Mouse (Mus musculus) testis, postnatal 10 days (tissue): Measurements from ENCODE around the gene Dhx57.
"Not testable (repeated sequence)": the region's sequence is repeated elsewhere in the genome, so short reads cannot be mapped to it uniquely, and the experiment has no call there.

ENCODE experiments used
- DNase-seq: peaks from one replicate; pipeline ENCODE4 v3.0.0; 2021; ENCODE audit warnings: low spot score

The Dhx57 gene

DNA sequence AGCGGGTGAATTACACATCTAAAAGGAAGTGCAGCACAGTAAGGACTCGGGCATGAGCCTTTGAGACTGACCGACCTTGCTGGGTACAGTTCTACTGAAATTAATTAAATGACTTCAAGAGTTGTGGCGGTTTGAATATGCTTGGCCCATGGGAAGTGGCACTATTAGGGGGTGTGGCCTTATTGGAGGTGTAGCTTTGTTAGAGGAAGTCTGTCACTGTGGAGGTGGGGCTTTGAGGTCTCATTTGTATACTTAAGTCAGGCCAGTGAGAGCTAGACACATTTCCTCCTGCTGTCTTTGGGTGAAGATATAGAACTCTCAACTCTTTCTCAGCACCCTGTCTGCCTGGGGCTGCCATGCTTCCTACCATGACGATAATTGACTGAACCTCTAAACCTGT lies 35.9 kb downstream of the Dhx57 start:
- no peak for DNase-seq

DNA sequence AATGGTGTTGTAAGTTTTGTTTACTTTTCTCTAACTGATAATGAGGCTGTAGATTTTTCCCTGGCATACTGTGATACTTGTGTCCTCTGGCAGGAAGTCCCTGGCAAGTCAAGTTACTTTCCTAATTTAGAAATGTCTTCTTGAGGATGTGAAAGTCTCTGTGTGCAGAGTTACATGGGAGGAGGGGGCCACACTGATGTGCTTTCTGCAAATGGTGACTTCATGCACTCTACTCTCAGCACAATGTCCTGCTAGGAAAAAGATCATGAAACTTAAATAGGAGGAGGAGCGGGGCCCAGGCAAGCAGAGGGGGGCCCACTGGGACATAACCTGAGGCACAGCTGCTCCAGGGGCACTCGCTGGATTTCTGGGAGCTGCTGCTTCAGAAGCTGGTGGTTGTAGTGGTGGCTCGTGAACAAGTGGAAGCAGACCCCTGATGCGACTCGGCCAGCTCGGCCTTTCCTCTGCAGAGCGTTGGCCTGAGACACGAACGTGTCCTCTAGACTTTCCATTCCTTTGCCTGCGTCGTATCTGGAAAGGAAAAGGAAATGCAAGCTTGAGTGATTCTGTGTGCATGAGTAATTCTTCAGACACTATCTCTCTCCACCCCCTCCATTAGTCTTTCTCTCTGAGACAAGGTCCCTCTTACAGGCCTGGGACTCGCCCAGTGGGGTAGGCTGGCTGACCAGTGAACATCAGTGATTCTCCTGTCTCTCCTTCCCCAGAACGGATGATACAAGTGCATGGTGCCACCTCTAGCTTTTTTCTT lies 37.3 kb downstream of the Dhx57 start:
- no peak for DNase-seq

DNA sequence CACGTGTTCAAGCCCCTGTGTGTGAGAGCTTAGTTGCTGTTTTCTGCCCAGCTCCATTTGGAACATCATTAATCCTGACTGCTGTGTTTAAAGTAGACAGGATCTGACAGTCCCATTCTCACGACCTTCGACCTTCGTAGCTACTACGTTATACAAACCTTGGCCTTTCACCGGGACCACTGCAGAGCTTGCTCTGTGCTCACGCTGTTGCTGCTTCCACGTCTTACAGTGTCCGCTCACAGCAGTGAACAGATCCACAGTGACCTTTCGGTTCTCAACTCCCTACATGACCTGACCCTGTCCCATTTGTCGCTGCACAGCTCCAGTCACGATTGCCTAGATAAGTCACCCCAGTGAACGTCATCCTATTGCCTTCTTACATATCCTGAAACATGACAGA lies 47.2 kb downstream of the Dhx57 start:
- DNase-seq, result no peak

DNA sequence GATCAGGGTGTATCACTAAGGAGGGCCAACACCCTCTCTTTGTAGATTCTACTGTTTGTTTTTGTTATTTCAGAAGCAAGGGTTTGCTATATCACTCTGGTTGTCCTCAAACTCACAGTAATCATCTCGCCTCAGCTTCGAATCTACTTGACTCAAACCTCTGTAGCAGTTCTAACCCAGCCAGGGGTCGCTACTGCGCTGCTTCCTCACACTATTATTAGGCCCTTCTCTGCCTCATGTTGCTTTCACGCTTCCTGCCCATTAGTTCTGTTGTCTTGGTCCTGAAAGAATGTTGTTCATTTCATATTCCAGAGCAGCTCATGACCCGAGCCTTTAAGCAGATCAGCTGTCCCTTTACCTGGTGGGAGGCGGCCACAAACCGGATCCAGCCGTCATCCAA lies 48.7 kb downstream of the Dhx57 start:
- DNase-seq, result no peak

DNA sequence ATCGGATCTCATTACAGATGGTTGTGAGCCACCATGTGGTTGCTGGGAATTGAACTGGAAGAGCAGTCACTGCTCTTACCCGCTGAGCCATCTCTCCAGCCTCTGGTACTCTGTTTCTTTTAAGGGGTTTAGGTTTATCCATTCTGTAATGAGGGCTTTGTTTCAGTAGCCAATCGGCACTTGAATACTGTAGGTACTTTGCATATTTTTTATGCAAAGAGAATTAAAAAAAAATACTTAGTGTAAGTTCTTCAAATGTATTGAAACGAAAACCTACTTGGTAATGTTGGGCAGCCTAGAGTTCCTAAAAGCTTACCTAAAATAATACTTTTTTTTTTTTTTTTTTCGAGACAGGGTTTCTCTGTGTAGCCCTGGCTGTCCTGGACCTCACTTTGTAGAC lies 52.8 kb downstream of the Dhx57 start:
- DNase-seq, result no peak

DNA sequence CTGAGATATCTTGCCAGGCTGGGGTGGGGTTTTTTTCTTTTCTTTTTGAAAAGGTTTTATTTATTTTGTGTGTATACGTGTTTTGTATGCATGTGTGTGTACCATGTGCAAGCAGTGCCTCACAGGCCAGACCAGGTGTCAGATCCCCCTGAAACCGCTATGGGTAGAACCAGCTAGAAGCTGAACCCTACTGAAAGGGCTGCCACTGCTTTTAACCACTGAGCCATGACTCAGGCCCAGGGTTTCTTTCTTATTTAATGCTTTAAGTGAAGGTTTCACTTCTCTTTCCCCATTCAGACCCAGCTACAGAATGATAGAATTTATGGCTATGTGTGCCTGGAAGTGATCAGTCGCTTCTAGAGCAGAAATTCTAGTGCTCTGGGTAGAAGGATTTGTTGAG lies 53.5 kb downstream of the Dhx57 start:
- no peak for DNase-seq

DNA sequence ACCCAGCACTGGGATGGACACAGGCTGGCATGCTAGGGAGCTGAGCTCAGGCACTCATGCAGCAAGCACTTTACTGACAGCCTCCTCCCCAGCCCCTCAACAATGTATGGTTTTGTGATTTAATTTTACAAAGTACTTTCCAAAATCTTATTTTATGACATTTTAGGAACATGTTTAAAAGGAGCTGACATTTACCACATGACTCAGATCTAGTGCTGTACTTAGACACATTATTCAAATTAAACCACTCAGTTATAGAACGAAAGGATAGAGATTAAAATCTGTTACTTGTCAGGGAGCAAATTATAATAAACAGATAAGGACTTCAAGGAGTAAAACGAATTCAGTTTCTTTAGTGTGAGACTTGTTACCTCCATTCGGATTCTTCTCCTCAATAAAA lies 54.8 kb downstream of the Dhx57 start:
- DNase-seq, result no peak

DNA sequence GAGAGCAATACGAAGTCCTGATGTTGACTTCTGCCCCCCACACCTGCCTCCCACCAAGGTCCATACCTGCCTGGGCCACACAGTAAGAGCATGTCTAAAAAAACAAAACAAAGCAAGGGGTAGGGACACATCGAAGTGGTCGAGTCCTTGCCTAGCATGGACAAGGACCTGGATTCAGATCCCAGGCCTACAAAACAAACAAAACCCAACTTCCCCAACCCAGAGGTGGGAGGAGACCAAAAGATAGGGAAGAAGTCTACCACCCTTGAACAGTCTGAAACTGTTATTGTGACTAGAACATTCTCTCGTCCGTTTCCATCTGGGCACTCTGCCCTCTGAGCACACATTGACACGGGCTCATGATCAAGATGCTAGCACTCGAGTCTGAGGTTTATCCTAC lies 55.9 kb downstream of the Dhx57 start:
- DNase-seq, result no peak

DNA sequence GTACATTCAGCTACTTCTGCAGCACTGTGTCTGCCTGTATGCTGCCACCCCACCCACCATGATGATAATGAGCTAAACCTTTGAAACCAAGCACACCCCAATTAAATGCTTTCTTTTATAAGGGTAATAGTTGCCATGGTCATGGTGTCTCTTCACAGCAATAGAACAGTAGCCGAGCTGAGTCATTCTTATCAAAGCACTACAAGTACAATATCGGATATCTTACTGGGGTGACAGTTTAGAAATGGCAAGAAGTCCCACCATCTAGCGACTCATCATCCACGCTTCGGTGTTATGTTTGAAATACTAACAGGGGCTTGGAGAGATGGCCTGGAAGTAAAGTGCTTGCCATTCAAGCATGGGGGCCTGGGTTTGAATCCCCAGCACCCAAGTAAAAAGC lies 56.4 kb downstream of the Dhx57 start:
- DNase-seq, result no peak

DNA sequence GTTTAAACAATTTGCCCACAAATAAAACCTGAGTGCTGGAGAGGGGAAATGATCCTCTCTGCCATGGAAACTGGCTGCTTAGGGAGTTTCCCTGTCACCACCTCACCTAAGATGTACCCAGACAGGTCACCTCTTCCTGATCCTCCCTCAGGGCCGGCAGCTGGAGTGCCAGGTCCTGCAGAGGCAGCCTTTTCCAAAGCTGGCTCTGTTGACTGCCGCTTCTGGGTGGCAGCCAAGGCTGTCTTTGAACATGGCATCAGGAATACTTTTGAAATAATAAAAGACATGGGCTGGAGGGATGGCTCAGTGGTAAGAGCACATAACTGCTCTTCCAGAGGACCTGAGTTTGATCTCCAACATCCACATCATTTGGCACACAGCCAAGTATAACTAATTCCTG lies 60.9 kb downstream of the Dhx57 start:
- DNase-seq, result no peak

DNA sequence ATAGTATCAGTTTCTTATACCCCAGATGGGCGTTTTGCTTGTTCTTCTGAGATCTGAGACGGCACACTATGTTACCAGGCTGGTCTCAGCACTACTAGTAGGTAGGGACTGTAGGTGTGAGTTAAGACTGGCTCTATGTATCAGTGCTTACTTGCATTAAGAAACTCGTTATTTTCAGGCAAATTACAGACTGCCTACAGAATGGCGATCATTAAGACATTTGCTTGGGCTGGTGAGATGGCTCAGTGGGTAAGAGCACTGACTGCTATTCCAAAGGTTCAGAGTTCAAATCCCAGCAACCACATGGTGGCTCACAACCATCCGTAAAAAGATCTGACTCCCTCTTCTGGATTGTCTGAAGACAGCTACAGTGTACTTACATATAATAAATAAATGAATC lies 65.1 kb downstream of the Dhx57 start:
- DNase-seq, result not testable (repeated sequence)

DNA sequence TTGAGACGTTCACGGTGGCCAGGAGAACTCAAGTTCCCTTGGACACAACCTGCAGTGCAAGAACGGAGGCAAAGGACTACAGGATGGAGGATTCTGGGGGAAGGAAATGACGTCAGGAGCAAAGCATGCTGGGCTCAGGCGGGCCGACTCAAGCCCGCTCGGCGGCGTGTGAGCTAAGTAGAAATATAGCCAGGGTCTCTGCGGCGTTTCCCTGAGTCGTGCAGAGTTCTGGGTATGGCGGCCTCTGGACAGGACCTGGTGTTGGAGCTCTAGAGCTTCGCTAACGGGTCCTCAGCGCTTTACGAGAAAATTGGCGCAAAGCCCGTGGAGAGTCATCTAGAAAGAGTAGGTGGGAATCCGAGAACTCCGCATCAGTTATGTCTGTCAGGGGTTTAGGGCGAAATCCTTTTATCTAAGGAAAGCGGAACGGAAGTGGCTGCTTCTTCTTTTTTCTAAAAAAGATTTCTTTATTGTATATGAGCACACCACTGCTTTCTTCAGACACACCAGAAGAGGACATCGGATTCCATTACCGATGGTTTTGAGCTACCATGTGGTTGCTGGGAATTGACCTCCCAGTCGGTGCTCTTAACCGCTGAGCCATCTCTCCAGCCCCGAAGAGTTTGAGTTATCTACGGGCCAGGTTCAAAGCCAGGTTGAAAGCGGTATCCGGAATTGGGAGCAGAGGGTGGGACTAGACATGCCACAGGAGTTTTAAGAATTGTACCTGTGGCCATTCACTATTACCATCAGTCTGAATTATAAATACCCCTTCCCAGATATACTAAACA lies 65.8 kb downstream of the Dhx57 start, which contains the start of gene Gemin6:
Gemin6 (plus strand) TSS at position 116 of the 791 bp plus-strand sequence.
- peak; percentile 83 for DNase-seq

DNA sequence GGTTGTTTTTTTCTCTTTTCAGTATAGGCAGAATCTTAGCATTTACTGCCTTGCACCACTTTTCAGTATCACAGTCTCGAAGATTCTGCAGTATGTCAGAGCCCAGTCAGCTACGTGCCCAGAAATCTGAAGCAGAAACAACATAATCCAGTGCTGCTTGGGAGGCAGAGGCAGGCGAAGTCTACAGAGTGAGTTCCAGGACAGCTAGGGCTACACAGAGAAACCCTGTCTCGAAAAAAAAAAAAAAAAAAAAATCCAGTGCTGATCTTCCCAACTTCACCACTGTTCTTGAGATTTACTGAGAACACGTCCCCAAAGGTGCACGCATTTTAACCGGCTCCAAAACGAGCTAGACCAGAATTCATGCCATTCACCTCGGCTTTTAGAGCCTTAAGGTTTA lies 66.4 kb downstream of the Dhx57 start:
- DNase-seq, result no peak

DNA sequence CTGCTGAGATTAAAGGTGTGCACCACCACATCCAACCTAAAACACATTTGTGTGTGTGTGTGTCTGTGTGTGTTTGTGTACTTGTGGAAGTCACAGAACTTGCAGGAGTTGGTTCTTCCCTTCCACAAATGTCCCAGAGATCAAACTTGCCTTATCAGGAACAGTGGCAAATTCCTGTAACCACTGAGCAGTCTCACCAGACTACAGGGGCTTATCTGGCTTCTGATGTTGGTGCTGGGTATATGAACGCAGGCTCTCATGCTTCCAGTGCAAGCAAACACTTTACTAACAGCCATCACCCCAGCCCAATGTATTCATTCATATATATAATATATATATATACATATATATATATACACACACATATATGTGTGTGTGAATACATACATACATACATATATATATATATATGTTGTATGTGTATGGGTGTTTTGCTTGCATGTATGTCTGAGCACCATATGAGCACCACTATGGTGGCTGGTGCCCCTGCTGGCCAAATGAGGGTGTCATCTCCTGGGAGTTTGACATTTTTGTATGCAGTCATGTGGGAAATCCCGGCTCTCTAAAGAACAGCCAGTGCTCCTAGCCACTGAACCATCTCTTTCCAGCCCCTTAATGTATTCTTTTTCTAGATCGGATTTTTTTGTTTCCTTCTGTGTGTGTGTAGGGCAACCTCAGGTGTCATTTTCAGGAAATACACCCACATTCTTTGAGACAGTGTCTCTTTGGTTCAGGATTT lies 68.2 kb downstream of the Dhx57 start:
- DNase-seq, result no peak

DNA sequence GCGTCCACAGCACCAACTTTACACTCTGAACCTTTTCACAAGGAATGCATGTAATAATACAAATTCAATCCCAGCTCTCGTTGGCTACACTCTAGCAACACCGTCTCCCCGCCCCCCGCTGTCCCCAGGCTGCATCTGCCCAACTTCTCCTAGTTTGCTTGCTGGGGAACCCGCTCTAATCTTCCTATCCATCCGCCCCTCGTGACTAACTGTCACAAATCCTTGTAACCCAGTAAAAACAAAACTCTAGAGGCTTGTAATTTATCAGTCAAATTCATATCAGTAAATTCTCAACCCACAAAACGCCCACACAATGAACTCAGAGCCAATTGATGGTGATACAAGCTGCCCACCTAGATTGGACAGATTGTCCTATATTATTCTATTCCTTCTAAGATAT lies 69.1 kb downstream of the Dhx57 start:
- no peak for DNase-seq

DNA sequence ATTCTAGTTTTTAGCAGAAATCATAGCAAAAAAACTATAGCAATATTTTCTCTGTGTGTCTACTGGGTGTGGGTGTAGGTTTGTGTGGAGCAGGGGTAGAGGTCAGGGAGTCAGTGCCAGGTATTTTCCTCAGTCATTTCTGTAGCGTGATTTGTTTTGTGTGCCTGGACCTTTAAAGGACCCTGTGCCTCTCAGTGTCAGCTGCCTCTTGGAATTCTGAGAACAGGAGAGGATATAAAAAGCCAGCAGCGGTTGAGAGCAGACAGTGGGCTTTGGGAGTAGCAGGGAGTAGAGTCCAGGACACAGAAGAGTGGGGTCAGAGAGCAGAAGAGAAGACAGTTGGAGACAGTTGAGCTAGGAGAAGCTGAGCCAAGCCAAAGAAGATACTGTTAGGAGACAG lies 70.1 kb downstream of the Dhx57 start:
- no peak for DNase-seq

DNA sequence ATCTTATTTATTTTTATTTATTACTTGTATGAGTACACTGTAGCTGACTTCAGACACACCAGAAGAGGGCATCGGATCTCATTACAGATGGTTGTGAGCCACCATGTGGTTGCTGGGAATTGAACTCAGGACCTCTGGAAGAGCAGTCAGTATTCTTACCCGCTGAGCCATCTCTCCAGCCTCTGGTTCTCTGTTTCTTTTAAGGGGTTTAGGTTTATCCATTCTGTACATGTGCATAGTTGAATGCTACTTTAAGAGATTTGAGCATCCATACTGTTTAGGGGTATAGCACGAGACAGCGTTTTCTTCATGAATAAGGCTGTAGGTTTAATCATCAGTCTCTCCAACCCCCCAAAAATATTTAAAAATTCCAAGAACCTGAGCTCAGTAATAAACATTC lies 76.3 kb downstream of the Dhx57 start:
- DNase-seq, result not testable (repeated sequence)

DNA sequence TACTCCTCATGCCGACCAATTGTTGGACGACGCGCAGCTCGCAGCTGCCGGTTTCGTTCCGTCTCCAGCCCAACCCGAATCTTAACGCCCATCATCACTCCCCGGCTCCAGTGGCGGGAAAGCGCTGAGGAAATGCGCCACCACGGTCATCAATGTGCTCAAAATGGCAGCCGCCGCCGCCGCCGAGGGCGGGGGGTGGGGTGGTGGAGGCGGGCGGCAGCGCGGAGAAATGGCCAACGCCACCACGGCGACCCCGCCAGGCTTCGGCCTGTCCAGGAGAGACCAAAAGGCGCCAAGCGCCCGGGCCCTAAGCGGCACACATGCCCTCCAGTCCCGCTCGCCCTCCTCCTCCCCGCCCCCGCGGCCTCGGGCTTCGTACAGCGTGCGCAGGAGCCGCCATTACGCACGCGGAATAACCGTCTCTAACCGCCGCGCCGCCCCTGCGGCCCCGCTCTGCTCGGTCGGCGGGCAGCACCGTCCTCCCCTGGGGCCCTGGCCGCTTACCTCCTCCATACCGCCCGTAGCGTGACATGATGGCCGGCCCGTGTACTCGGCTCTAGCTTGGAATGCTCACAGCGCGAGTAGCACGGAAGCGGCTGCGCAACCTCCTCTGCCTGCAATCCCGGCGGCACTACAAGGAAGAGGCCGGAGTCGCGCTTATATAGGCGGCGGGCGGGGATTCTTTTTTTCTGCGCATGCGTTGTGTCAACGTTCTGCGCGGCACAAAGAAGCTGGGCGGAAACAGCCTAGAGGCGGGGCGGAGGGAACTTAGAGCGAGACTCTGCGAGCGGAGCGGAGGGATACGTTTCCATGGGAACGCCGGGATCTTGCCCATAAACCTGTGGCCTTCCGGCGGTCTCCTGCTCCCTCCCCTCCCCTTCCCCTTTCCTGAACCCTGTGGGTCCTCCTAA lies 83.3 kb downstream of the Dhx57 start, which contains the start of the genes Srsf7 and Ttc39d:
Srsf7 (minus strand) TSS at position 637 of the 911 bp plus-strand sequence.
Ttc39d (plus strand) TSS at position 790 of the 911 bp plus-strand sequence.
- DNase-seq, result peak; percentile 99

DNA sequence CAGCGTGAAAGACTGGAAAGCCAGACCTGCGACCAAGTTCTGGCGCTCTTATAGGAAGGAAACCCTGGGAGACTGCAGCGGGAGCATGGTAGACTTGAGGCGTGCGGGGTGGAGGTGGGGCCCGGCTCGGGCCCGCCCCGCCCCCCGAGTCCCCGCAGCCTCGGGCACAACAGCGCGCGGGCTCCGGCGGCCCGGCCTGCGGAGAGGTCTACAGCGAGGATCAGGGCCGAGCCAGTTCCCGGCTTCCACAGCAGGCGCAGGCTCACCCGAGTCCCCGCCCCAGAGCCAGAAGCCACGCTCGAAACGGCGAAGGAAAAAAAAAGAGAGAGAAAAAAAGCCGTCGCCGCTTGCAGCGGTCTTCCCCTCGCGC lies 84.0 kb downstream of the Dhx57 start:
- DNase-seq, result peak; percentile 79

DNA sequence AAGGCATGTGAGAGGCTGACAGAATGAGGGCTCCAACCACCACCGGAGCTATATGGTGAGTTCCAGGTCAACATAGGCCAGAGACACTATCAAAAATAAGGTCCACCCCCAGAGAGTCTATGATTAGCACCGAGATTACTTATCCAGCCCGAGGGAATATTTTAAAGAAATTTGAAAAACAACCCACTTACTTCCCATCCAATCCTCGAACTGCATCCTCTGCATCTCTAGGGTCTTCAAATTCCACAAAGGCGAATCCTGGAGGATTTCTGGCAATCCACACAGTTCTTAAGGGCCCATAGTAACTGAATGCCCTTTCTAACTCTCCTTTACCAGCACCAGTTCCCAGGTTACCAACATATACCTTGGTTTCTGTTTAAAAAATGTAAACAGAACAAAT lies 84.6 kb downstream of the Dhx57 start:
- no peak for DNase-seq

DNA sequence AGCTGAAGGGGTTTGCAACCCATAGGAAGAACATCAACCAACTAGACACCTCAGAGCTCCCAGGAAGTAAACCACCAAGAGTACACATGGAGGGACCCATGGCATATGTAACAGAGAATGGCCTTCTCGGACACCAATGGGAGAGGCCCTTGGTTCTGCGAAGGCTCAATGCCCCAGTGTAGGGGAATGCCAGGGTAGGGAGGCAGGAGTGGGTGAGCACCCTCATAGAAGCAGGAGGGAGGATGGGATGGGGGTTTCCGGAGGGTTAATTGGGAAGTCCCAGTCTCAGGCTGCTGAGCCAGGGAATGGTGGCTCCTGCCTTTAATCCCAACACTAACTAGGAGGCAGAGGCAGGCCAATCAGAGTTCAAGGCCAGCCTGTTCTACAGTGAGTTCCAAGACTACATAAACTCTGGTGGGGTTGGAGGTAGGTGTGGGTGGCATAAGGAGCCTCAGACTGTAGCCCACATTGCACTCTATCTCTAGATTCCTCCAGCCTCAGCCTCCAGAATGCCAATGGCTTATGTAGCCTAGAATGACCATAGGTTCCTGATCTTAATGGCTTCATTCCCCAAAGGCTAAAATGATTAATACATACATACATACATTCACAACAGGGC lies 91.0 kb downstream of the Dhx57 start:
- peak; percentile 34 for DNase-seq
